Mouse (Mus musculus) CH12F3 (cell line): ENCODE data around the gene Foxd2.

Experiments
- in situ Hi-C: fragments of 300-500 bp; cut with MboI; formaldehyde crosslinking; loops from 2 replicates; pipeline ENCODE4 v1.14.3; 2020; ENCODE audit warnings: low sequenced_read_pairs

The Foxd2 gene

DNA sequence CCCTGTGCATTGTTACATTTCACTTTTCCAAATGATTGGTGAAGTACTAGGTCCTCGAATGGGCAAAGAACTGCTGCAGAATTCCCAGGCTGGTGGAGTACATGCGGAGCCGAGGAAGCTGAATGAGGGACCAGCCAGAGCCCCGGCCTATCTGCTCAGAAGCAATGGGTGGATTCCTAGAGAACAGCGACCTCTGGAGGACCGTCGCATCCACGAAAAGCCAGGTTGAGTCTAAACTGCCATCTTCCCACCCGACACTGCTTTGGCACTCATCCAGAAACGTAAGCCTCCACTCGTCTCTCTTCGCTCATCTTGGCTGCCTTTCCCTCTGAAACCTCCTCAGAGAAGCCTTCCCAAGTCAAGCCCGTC, 4.9 kb upstream of the Foxd2 start:
- in situ Hi-C loops: loop anchor here (25.0 kb wide), 1 partner anchor 251 kb away; no protein-coding TSS in a partner anchor

DNA sequence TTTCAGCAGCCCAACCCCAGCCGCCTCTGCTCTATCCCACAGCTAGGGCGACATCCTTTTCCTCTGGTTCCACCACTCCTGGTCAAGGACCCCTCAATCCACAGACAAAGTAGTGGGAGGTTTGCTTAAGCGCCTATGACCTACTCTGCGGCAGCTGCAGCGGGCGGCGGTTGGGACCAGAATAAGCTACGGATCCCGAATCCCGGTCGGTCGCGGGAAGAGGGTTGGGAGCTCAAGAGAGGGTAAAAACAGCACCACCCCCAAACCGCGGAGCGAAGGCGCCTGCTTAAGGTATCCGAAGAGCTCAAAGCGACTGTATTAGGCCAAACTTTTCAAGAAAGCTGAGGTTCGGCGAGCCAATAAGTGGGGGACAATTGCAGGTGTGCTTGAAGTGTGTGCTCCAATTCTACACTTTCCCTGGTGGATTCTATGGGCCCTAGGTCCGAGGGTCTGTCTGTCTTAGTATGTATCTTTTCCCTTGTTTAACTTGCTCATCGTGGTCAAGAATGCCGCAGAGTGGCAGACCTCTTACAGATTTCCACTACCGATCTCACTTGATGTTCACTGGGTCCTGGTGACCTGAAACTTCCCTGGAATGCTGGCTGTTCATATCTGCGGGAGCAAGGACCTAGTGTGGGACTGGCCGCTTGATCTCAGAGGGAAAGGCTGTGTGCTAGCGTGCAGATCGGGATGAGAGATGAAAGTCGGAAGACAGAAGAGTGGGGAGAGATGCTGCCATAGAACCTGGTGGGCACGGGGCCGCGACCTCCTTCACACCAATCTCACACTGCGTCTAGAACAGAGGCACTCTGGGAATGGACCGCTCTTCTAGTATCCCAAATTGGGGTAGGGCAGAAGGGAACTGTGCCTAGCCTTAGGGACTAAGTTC, 4.3 kb upstream of the Foxd2 start:
- in situ Hi-C loops: loop anchor here (25.0 kb wide), 1 partner anchor 251 kb away; no protein-coding TSS in a partner anchor

DNA sequence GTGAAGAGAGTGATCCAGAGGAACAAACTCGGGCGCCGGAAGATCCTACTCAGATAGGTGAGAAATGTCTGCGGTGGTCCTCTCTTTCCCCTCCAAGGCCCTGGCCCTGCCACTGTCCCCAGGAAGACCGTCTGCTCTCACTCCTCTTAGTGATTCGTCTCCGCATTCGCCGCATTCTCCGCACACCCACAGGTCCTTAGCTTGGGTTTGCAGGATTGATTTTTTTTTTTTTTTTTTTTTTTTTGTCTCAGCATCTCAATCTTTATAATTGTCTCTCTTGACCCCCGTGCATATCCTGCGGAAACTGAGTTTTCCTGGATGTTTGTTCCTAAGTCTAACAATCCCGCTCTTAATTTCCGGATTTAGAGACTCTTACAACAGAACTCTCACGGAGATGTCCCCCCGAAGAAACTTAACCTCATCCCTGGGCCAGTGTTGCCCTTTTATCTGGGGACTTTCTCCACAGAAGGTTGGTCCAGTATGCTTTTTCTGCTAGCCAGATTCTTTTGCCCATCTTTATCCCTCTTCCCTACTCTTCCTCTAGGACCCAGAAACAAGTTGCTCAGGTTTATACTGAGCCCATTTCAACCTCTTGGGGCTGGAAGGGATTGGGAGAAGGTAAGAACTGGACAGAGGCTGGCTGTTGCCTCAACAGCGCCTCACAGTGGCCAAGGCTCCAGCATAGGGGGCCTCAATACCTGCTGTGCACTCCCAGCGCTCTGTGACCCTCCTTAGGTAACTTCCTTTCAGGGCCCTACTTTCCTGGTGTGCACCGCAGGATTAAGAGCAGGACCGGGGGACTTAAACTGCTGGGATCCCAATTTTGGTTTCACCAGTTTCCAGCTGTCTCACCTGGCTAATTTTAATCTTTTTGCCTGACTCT, 1.2 kb upstream of the Foxd2 start:
- in situ Hi-C loops: loop anchor here (25.0 kb wide), 1 partner anchor 248 kb away; no protein-coding TSS in a partner anchor

DNA sequence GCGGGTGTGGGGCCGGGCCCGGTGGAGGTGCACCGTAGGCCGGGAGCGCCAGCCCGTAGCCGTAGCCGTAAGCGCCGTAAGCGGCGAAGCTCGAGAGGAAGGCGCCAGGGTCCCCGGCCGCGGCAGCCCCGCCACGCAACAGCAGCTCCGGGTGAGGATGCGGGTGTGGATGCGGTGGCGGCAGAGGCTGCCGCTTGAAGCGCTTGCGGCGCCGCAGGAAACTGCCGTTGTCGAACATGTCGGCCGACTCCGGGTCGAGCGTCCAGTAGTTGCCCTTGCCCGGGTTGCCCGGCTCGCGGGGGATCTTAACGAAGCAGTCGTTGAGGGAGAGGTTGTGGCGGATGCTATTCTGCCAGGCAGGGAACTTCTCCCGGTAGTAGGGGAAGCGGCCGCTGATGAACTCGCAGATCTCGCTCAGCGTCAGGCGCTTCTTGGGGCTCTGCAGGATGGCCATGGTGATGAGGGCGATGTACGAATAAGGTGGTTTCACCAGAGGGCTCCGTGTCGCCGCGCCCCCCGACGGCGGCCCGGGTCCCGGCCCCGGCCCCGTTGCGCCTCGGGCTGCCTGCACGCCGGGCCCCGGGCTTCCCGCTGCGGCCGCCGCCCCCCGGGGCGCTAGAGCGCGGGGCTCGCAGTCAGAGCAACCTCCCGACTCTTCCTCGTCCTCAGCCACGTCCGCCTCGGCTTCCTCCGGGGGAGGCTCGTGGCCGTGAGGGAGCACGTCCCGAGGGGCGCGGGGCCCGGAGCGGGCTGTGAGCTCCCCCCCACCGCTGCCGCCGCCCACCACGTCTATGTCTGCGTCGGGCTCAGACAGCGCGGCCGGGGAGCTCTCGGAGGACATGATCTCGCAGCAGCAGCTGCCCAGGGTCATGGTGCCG, 483 bp downstream of the Foxd2 start:
- in situ Hi-C loops: loop anchor here (25.0 kb wide), 1 partner anchor 246 kb away; no protein-coding TSS in a partner anchor

DNA sequence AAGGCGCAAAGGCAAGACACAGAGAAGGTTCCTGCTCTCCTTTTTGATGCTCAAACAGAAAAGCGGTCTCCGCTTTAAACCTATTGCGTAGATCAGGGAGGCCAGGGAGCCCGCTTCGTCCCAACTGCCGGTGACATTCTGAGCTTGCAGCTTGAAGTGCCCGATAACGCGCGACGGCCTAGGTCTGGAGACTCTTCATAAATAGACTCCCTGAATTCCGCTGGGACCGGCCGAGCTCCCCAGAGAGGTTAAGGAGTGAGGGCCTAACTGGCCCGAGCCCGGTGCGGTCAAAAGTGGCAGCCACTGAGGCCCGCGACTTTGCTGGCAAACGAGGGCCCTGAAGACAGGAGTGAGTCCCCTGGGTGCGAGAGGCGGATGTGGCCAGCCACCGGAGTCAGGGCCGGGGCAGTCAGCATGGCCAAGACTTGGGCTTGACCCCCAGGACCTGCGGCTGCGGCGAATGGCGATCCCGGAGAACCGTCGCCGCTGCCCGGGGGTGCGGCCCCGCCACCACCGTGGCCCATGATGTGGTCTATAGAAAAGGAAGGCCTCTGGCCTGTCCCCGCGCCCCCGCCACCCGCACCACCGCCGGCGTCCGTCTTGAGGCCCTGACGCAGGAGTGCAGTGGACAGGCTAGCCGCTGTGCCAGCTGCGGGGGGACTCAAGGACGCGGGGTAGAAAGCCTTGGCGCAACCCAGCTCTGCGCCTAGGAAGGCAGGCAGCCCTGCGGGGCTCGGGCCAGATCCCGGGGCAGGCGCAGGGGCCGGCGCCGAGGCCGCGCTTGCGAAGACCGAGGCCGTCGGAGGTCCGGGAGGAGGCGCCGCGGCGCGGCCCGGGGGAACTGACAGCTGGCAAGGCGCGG, 1.4 kb downstream of the Foxd2 start:
- in situ Hi-C loops: loop anchor here (25.0 kb wide), 1 partner anchor 245 kb away; no protein-coding TSS in a partner anchor

DNA sequence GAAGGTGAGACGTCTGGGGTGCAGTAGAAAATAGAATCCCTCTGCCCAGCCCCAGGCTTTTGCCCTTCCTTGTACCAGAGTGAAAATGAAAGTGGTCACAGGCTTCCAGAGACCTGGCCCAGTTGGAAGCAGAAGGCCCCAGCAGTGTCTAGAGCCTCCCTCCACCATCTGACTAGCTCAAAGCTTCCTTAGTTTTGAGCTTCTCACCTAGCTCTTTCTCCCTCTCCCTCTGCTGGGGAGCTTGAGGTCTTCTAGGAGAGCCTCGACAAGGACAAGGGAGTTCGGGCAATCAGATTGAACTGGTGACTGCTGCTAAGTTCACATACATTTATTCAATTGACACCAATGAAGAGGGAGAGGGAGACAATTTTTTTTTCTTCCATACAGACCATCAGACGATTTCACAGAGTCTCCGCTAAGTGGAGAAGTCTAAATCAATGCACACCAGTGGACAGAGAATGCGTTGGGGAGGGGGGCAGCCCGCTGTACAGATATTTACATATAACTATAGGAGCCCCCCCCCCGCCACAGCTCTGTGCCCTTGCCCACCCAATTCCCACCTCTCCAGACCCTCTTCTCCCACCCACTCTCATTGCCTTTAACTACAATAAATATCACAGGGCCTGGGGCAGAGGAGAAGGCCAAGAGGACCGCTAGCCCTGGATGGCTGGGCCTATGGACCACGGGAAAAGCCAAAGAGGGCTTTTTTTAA, 2.5 kb downstream of the Foxd2 start:
- in situ Hi-C loops: loop anchor here (25.0 kb wide), 1 partner anchor 244 kb away; no protein-coding TSS in a partner anchor

DNA sequence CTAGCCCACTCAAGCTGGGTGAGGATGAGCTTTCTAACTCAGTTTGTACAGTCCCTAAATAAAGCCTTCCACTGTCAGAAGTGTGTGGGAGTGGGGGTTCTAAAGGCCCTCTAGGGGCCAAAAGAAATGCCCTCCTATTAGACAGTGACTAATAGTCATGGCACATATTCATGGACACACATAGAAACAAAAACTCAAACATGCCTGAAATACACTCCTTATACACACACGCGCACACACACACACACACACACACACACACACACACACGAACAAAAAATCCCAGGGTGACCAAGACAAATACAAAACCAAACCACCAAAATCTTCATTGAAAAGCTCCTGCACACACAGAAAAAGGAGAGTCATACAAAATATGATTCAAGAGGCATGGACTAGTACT, 3.2 kb downstream of the Foxd2 start:
- in situ Hi-C loops: loop anchor here (25.0 kb wide), 1 partner anchor 243 kb away; no protein-coding TSS in a partner anchor

DNA sequence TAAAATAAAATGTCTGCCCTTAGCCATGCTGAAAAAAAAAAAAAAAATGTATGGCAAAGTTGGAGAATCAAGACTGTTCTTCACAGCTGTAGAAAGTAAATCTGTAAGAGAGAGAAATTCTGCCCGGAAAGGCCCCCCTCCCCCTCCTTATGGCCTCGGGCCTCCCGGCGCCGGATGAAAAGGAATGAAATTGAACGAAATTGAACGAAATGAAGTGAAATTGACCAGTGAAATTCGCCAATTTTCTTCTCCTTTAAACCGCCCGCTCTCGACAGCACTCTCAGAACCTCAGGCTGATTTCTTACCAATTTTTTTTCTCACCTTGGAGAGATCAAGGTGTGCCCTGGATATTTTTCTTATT, 5.3 kb downstream of the Foxd2 start:
- in situ Hi-C loops: loop anchor here (25.0 kb wide), 1 partner anchor 241 kb away; no protein-coding TSS in a partner anchor

DNA sequence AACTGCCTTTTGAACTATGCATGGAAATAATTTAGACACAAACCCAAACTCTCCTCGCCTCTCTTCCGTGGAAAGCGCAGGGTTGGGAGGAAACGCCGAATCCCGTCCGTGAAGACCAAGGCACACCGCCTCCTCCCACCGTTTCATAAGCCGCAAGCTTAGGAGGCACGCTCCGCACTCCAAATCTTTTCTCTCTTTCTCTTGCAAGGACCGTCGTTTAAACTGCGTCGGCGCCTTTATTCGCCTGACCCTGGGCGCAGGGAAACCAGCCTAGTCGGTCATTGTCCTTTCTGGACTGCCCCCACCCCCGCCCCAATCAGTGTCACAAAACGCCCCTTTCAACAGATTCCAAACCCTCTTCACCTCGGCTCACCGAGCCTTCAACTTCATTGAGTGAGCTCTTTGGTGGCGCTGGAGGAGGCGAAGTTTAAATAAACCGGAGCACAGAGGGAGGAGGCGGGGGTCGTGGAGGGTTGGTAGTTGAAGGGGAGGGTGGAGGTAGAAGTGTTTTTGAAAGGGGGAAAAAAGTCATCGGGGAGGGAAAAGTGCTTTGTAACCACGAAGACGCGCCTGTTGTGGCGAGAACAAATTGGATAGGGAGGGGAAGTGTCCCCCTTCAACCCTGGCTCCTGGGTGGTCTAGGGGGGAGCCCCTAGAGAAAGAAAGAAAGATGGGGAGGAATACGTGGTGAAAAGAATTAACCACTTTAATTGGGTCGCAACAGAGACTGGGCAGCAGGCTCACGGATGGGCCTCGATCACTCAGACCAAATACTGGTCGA, 5.8 kb downstream of the Foxd2 start:
- in situ Hi-C loops: loop anchor here (25.0 kb wide), 1 partner anchor 241 kb away; no protein-coding TSS in a partner anchor

DNA sequence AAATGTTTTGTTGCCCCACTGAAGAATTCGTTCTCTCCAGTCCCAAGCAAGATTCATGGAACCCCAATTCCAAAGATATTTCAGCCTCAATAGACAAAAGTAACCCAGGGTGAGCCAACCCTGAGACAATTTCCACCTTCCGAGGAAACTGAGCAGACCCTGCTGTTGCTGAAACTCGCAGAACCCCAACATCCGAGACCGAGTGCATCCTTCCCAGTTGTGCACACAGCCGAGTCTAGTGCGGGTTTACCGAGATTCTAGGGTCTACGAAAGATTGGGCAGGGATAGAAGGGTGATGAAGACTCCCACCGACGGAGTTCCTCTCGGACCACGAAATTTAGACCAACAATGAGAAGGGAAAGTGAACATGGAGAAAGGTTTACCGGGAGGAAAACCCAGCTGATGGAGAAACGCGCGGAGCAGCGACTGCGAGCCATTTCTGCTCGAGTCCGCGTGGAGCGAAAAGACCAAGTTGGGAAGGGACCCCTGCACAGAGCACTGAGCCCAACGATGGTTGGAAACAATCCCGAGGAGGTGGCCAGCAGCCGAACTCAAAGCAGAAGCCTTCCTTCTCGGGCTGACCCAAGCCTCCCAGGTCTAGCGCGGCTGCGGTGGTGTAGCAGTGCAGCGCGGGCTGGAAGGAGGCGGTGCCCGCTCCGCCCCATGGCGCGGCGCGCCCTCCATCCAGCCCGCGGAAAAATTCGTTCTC, 6.9 kb downstream of the Foxd2 start:
- in situ Hi-C loops: loop anchor here (25.0 kb wide), 1 partner anchor 239 kb away; no protein-coding TSS in a partner anchor

DNA sequence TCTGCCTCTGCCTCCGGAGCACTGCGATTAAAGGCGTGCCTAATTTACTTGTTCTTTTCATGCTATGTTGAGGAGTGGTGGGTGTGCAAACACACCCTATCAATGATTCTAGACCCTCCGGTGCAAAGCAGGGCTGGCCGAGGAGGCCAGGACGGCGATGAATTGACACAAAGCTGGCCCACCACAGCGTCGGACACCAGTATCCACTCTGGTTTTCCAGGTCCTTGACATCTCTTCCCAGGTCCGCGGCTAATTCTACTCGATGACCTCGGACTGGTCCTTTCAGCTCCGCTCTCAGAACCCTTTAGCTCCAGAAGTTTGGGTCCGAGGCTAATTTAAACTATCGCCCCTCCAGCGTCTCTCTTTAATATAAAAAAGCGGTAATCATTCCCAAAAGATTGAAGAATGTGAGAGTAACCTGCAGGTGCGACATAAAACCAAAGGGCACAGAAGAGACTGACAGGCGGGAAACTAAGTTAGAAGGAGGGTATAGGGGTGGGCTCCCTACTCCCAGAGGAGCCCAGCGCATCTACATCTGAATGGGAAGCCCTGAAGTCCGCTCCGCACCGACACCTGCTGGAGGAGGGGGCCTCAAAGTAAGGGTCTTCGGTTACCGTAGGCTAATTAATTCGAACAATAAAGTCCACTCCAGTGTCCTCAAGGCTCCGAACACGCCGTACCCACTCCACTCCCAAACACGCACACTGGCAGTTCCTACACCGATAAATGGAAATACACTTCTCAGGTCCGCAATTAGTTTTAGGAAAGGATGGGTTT, 7.6 kb downstream of the Foxd2 start:
- in situ Hi-C loops: loop anchor here (25.0 kb wide), 1 partner anchor 239 kb away; no protein-coding TSS in a partner anchor

DNA sequence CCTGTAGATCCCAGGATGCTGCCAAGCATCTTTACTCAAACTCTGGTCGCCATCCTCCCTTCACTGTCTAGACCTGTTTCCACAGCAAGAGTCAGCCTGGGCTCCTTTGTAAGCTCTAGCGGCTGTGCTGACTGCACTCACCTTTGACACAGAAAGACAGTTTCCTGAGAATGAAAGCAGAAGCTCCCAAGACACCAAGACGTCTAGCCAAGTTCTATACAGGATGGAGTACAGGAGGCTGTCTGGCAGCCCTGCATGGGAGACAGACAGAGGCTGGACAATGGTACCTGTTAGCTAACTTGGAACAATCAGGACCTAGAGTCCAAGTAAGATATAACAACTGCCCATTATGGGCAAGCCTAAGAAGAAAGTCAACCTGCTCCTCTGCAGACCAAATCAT, 8.8 kb downstream of the Foxd2 start:
- in situ Hi-C loops: loop anchor here (25.0 kb wide), 1 partner anchor 238 kb away; no protein-coding TSS in a partner anchor

DNA sequence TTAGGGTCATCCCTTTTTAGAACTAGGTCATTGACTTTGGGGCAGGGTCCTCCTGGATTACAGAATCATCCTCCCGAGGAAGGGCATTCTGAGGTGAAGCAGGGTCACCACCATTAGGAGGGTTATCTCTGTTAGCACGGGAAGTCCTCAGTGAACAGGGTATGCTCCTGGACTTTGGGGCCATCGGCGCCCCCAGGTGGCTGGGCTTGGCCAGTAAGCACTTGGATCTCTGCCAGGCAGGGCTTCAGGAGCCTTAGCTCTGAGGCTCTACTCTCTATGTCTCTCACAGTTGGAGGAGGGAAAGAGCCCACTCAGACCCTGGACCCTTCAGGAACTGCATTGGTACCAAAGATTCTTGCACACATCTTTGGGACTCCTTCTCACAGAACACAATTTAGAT, 10.8 kb downstream of the Foxd2 start:
- in situ Hi-C loops: no loop called here

DNA sequence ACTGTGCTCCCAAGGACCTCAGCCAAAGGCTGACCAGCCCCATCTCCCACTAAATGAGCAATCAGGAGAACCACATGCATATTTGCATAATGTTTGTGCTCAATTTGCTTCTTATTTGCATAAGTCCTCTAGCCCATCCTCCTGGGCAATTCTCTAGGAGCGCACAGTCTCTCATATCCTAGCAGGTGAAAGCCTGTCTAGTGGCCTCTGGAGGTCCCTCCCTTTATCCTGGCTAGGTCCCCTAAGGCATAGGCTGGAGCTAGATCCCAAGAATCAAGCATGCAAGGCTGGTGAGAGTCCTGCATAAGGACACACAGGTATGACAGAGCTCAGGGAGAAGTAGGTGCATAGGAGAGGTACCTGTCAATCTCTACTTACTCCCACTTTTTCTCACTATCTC, 26.4 kb downstream of the Foxd2 start:
- in situ Hi-C loops: no loop called here

DNA sequence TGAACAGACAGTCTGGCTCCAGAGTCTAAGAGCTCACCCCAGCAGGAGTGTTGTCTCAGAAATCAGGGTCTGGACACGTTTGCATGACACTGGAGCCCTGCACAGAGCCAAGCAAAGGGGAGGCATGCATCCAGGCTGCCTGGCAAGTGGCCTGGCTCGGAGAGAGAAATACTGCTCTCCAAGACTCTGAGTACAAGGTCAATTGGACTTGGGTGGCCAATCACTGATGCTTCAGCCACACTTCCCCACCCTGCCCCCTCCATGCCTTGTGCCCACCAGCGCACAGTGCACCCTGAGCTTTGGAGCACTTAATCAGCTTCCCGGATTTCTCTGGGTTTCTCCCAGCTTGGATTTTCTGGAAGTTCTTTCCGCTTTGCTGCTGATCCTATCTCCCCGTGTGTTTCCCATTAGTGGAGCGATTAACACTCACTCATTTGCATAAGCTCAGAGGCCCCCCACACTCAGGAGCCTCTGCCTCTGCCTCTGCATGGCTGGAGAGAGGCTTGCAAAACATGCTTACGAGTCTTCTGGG, 32.2 kb downstream of the Foxd2 start:
- in situ Hi-C loops: no loop called here
